Mouse (Mus musculus) cortical plate, adult 2 months (tissue): ENCODE results near the gene Kyat3. TPM values are rescaled to one million over a fixed set of nuclear protein-coding genes. Genes with fewer than 3 reads are reported as not detected.

Experiments
- H3K27ac ChIP-seq: fragments of 200-500 bp; 2 replicates; pipeline ENCODE4 v1.5.1; 2012; ENCODE audit warnings: low read length, control low read depth, inconsistent platforms; ENCODE audit not compliant: insufficient read depth
- H3K4me1 ChIP-seq: fragments of 200-500 bp; 2 replicates; pipeline ENCODE4 v1.6.1; 2011; ENCODE audit warnings: low read length; ENCODE audit not compliant: control insufficient read depth, insufficient read depth
- H3K4me3 ChIP-seq: fragments of 200-500 bp; 2 replicates; pipeline ENCODE4 v1.5.1; 2011; ENCODE audit warnings: mild to moderate bottlenecking, low read length, control low read depth; ENCODE audit not compliant: insufficient read depth
- CTCF ChIP-seq: fragments of 200-500 bp; IDR thresholded peaks from 2 replicates; pipeline ENCODE4 v1.5.1; 2011; ENCODE audit warnings: mild to moderate bottlenecking, control low read depth, low read length; ENCODE audit not compliant: insufficient read depth; ENCODE audit errors: extremely low read depth
- POLR2A ChIP-seq: fragments of 200-500 bp; IDR thresholded peaks from 2 replicates; pipeline ENCODE4 v1.6.1; 2011; ENCODE audit warnings: mild to moderate bottlenecking, low read length, control low read depth; ENCODE audit not compliant: insufficient read depth; ENCODE audit errors: extremely low read depth
- polyA plus RNA-seq: library from polyadenylated mRNA; depleted of rRNA; stranded (reverse); fragments of >200 nt; gene quantifications from 2 replicates; pipeline ENCODE4 v1.2.3, GENCODE M21; 2012; rRNA removed

The Kyat3 gene
- polyA plus RNA-seq, 1 experiment, result 7.3 TPM

GRCm38 (mm10) chr3:142770518-142770917 lies 69.7 kb downstream of the Kyat3 start:
- no peak overlapping the region for H3K4me3 ChIP-seq
- H3K27ac ChIP-seq, result no peak overlapping the region
- H3K4me1 ChIP-seq, result peaks cover 4% of the 10 kb centered on the region
- TF ChIP-seq CTCF (no peak), POLR2A (no peak)

DNA sequence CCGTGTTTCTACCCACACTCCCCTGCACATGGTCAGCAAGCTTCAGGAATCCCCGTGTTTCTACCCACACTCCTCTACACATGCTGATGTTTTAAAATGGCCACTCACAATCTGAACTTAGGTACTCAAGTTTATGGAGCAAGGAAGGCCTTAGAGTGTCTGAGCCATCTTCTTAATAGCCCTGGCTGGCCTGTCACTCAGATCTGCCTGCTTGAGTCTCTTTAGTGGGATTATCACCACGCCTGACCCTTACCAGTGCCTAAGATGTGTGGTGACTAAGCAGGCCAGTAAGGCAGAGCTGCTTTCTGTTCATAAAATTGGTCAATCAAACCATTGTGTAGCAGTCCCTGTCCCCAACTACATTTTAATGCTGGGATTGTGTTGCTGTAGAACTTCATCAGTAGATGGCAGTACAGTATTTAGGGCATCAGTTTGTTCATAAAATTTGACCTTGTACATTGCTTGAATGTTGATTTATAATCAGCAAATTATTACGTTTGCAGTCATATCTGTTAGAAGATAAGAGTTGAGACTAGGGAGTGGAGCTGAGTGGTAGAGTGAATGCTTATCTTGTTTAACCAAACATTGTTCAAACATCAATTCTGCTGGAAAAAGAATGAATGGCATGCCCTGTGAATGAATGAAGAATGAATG lies 72.8 kb downstream of the Kyat3 start:
- no peak overlapping the region for H3K27ac ChIP-seq
- no peak overlapping the region for H3K4me3 ChIP-seq
- peaks cover 2% of the 10 kb centered on the region; the same call in 1 of the 2 replicates for H3K4me1 ChIP-seq
- no peak for TF ChIP-seq CTCF
- no peak for TF ChIP-seq POLR2A

- TF ChIP-seq POLR2A, result no peak
- no peak for TF ChIP-seq CTCF
- Histone ChIP-seq H3K4me3 (no peak overlapping the region), H3K4me1 (peaks cover 2% of the 10 kb centered on the region; the same call in 1 of the 2 replicates), H3K27ac (no peak overlapping the region)
These were observed 76.4 kb downstream of the Kyat3 start for GRCm38 (mm10) chr3:142777227-142777626.

DNA sequence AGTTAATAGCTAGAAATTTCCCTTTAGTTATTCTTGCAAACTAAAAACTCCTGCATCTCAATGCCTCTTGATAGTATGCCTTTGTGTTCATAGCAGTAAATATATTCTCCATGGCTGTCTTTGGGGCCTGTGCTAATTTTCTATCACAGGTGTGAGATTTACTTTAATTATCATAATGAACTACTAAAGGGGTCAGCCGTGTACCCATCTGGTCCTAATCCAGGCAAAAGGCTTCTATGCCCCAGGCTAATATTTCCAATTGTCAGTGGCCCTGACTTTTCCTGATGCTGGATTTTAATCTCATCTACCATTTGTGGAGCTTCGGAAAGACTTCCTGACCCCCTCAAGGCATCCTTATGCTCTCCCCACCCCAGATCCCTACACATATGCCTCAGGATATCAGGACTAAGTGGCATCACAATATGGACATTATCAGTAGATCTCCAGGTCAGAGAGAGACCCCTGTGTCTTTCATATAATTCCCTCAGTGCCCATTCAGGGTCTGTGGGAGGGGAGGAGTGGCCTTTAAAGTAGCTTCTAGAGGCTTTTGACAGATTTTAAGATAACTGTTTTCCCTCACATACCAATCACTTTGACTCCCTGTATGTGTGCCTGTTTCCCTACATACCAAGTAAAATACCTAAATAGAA lies 85.7 kb downstream of the Kyat3 start:
- no peaks in the 10 kb centered on the region for H3K4me1 ChIP-seq
- TF ChIP-seq POLR2A (no peak), CTCF (no peak)
- H3K4me3 ChIP-seq, result no peak overlapping the region
- H3K27ac ChIP-seq, result no peak overlapping the region

DNA sequence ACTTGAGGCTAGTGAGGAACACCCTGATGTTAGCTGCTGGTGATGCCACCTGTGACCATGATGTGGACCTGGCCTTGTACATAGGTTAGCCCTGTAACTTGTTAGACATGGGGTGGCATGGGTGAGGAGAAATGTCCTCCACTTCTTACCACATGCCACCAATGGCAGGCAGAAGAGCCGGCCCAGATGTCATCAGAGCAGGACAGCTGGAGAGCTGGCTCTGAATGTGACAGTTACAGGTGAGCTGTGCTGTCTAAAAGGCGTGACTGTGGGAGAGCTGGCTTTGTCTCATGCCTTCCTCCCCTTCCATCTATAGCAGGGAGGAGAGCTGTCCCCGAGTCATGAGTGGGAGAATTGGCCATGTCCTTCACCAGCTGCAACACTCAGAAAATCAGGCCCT lies 94.7 kb downstream of the Kyat3 start:
- TF ChIP-seq POLR2A, result no peak
- no peak for TF ChIP-seq CTCF
- Histone ChIP-seq H3K27ac (no peak overlapping the region), H3K4me3 (no peak overlapping the region), H3K4me1 (no peaks in the 10 kb centered on the region)

Other genes with a start within 250 kb of the Kyat3 start
- gene Gbp5, start 207.1 kb upstream of the Kyat3 start, polyA plus RNA-seq, result 2.5 and 3.0 TPM in 2 replicates
- 2.2 and 2.9 TPM in 2 replicates for gene Gbp7, start 170.7 kb upstream of the Kyat3 start, polyA plus RNA-seq
- 9.1 and 10.0 TPM in 2 replicates for gene Gbp3, start 141.0 kb upstream of the Kyat3 start, polyA plus RNA-seq
- not detected in 2 replicates for gene Gbp2b, start 106.2 kb upstream of the Kyat3 start, polyA plus RNA-seq
- gene Gbp2, start 80.4 kb upstream of the Kyat3 start, polyA plus RNA-seq, result 3.0 and 3.9 TPM in 2 replicates
- 41.2 and 41.4 TPM in 2 replicates for gene Gtf2b, start 64.0 kb downstream of the Kyat3 start, polyA plus RNA-seq
- gene Pkn2, start 181.0 kb downstream of the Kyat3 start, polyA plus RNA-seq, result 12.1 TPM in 2 replicates